Mouse (Mus musculus) hindlimb bud, embryonic 11.5 days (tissue): ENCODE measurements around the gene Pkdrej.
"Not testable (repeated sequence)": the region's sequence is repeated elsewhere in the genome, so short reads cannot be mapped to it uniquely, and the experiment has no call there.

Experiments
- DNase-seq: peaks from one replicate; pipeline ENCODE4 v3.0.0-alpha.2; 2012; ENCODE audit warnings: low read depth, low spot score; ENCODE audit errors: extremely low spot score

Gene Pkdrej

GRCm38 (mm10) chr15:85810462-85810805 lies 11.1 kb downstream of the Pkdrej start:
- DNase-seq: no peak

GRCm38 (mm10) chr15:85809091-85809490 lies 12.4 kb downstream of the Pkdrej start:
- no peak for DNase-seq

- DNase-seq: no peak
These were observed 13.1 kb downstream of the Pkdrej start for GRCm38 (mm10) chr15:85808434-85808833.

- no peak for DNase-seq
These were observed 13.5 kb downstream of the Pkdrej start for GRCm38 (mm10) chr15:85808031-85808430.

GRCm38 (mm10) chr15:85807404-85807803 lies 14.1 kb downstream of the Pkdrej start:
- DNase-seq: no peak

- no peak for DNase-seq
These were observed 14.6 kb downstream of the Pkdrej start for GRCm38 (mm10) chr15:85806886-85807285.

- DNase-seq: no peak
These were observed 18.6 kb downstream of the Pkdrej start for GRCm38 (mm10) chr15:85802931-85803330.

- DNase-seq: no peak
These were observed 22.9 kb downstream of the Pkdrej start for GRCm38 (mm10) chr15:85798676-85799075.

GRCm38 (mm10) chr15:85795516-85795915 lies 26.0 kb downstream of the Pkdrej start:
- no peak for DNase-seq

GRCm38 (mm10) chr15:85792819-85793218 lies 28.7 kb downstream of the Pkdrej start:
- DNase-seq: no peak

GRCm38 (mm10) chr15:85791449-85791848 lies 30.1 kb downstream of the Pkdrej start:
- DNase-seq: no peak

- no peak for DNase-seq
These were observed 32.9 kb downstream of the Pkdrej start for GRCm38 (mm10) chr15:85788633-85789032.

GRCm38 (mm10) chr15:85788051-85788450 lies 33.5 kb downstream of the Pkdrej start:
- no peak for DNase-seq

- DNase-seq: no peak
These were observed 34.1 kb downstream of the Pkdrej start for GRCm38 (mm10) chr15:85787482-85787881.

GRCm38 (mm10) chr15:85786711-85787110 lies 34.8 kb downstream of the Pkdrej start:
- DNase-seq: no peak

GRCm38 (mm10) chr15:85784341-85784740 lies 37.2 kb downstream of the Pkdrej start:
- DNase-seq: no peak

- no peak for DNase-seq
These were observed 38.4 kb downstream of the Pkdrej start for GRCm38 (mm10) chr15:85783146-85783545.

- DNase-seq: not testable (repeated sequence)
These were observed 42.6 kb downstream of the Pkdrej start for GRCm38 (mm10) chr15:85778891-85779290.

GRCm38 (mm10) chr15:85776771-85777170 lies 44.8 kb downstream of the Pkdrej start:
- no peak for DNase-seq

GRCm38 (mm10) chr15:85776241-85776640 lies 45.3 kb downstream of the Pkdrej start:
- no peak for DNase-seq

- DNase-seq: no peak
These were observed 46.5 kb downstream of the Pkdrej start for GRCm38 (mm10) chr15:85775001-85775400.

- no peak for DNase-seq
These were observed 47.1 kb downstream of the Pkdrej start for GRCm38 (mm10) chr15:85774419-85774818.

GRCm38 (mm10) chr15:85772146-85772740 lies 49.3 kb downstream of the Pkdrej start:
- no peak for DNase-seq
